Mouse (Mus musculus) cerebellum, adult 8-10 months (tissue): ENCODE measurements around the gene Dock2.

Experiments
- DNase-seq: peaks from one replicate; pipeline ENCODE4 v3.0.0; 2022

The Dock2 gene

DNA sequence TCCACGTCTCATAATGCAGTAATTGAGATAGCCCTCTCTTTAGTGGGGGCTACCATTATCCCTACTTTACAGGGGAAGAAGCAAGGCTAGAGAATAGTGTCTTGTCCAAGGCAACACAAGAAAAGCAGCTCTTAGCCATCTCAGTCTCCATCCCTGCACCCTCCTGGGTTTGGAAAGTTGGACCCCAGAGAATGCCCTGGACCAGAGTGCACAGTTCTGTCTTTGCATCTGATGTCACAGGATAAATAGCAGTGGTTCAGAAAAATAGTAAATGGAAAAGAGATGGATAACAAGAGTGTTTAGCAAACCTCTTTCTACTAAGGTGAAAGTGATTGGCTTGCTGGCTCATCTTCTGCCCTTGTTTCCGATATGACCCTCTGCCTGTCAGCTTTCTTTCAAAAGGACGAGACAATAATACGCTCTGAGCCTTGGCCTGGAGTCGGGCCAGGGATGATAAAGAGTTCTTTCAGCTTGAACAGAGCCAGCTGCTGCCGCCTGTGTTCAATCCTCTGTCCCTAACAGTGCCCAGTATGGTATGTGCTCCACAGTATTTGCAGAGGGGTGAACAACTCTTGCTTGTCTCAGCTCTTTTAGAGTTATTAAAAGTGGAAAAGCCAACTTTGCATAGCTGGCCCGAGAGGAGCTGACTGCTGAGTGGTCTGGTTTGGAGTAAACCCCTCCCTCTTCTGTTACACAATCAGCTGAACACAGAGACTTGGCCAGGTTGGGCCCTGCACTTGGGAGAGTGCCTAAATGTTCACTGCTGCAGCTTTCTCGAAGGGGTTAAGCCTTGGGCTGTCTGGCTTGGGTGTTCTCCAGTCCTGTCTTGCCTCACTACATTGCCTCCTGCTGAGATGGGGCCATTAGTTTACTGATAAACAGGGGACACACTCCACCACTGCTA lies 602.2 kb downstream of the Dock2 start:
- peak; percentile 1 for DNase-seq

DNA sequence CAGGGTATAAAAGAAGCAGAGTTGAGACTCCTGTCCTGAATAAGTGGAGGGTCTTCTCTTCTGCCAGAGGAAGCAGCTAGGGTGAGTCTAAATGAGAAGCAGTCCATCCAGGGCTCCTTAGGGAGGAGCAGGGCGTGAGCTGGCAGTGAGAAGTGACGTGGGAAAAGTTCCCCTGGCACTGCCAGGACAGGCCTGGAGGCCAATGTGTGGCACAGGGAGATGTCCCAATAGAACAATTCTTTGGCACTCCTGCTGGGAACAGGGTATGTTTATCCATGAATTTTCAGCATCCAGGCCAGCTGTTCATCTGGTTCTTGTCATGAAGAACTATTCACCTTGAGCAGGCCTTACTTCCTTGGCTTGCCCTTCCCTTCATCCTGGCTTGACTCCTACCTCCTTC lies 604.9 kb downstream of the Dock2 start:
- DNase-seq = no peak
